Mouse (Mus musculus) kidney, adult 2 months (tissue): ENCODE measurements at regions not wholly inside any gene's neighbourhood (a gene's known extent, or its start where the extent isn't known, plus 50 kb on each side); places are given as distances from the start of the nearest gene placed in this dataset.
"Not testable (repeated sequence)": the region's sequence is repeated elsewhere in the genome, so short reads cannot be mapped to it uniquely, and the experiment has no call there.

Source experiments
- DNase-seq: peaks from one replicate; pipeline ENCODE4 v3.0.0; 2021
- H3K27ac ChIP-seq: fragments of 200-500 bp; 2 replicates; pipeline ENCODE4 v1.5.1; 2012; ENCODE audit warnings: low read depth, low read length, control low read depth, inconsistent platforms; ENCODE audit not compliant: insufficient read depth
- H3K27me3 ChIP-seq: fragments of 200-500 bp; replicated peaks from 2 replicates; pipeline ENCODE4 v1.6.1; 2012; ENCODE audit warnings: mild to moderate bottlenecking, moderate library complexity, low read length, inconsistent platforms; ENCODE audit not compliant: control insufficient read depth, insufficient read depth
- H3K36me3 ChIP-seq: fragments of 200-500 bp; 2 replicates; pipeline ENCODE4 v1.6.1; 2012; ENCODE audit warnings: mild to moderate bottlenecking, moderate library complexity, low read length, inconsistent platforms; ENCODE audit not compliant: control insufficient read depth, insufficient read depth
- H3K4me1 ChIP-seq: fragments of 200-500 bp; 2 replicates; pipeline ENCODE4 v1.6.1; 2011; ENCODE audit warnings: low read length; ENCODE audit not compliant: control insufficient read depth, insufficient read depth
- H3K4me3 ChIP-seq: fragments of 200-500 bp; 2 replicates; pipeline ENCODE4 v1.5.1; 2011; ENCODE audit warnings: mild to moderate bottlenecking, low read depth, low read length, control low read depth; ENCODE audit not compliant: insufficient read depth
- CTCF ChIP-seq: fragments of 200-500 bp; conservative IDR thresholded peaks from 2 replicates; pipeline ENCODE4 v1.5.1; 2011; ENCODE audit warnings: low read depth, mild to moderate bottlenecking, control low read depth, low read length, moderate library complexity, mixed read lengths; ENCODE audit not compliant: insufficient read depth, insufficient read length
- POLR2A ChIP-seq: fragments of 200-500 bp; IDR thresholded peaks from one replicate; pipeline ENCODE4 v1.6.1; 2011; ENCODE audit warnings: low read depth, low read length, control low read depth
- WGBS: fragments of 180-500 bp; shearing (Covaris S2); methylation state at CpG from one replicate; pipeline ENCODE4 v1.1.7; 2018; 5-methylcytosine and 5-hydroxymethylcytosine counted together

GRCm38 (mm10) chr10:118064816-118065216, 76.8 kb upstream of the Mdm1 start:
- Histone ChIP-seq H3K27me3 (no peaks in the 10 kb centered on the region), H3K4me3 (no peak overlapping the region), H3K27ac (no peak overlapping the region), H3K36me3 (no peaks in the 10 kb centered on the region), H3K4me1 (no peaks in the 10 kb centered on the region)
- TF ChIP-seq CTCF (no peak), POLR2A (no peak)
- 73% methylated on average over 7 of the region's 7 CpGs for WGBS
- DNase-seq, result no peak

- not testable (repeated sequence) for H3K36me3 ChIP-seq, H3K27me3 ChIP-seq, H3K4me1 ChIP-seq, H3K27ac ChIP-seq, DNase-seq, H3K4me3 ChIP-seq
- WGBS, result 99% methylated on average over 9 of the region's 11 CpGs
Measured at GRCm38 (mm10) chr10:118076341-118076740, 65.3 kb upstream of the Mdm1 start.

- DNase-seq, result no peak
- TF ChIP-seq POLR2A (no peak), CTCF (no peak)
- 77% methylated on average over 5 of the region's 5 CpGs for WGBS
- no peaks in the 10 kb centered on the region for H3K4me1 ChIP-seq
- no peaks in the 10 kb centered on the region; the same call in 1 of the 2 replicates for H3K27me3 ChIP-seq
- no peak overlapping the region for H3K27ac ChIP-seq
- no peaks in the 10 kb centered on the region for H3K36me3 ChIP-seq
- no peak overlapping the region for H3K4me3 ChIP-seq
Measured at GRCm38 (mm10) chr10:118081636-118082166, 59.9 kb upstream of the Mdm1 start.

- Histone ChIP-seq H3K27ac (no peak overlapping the region), H3K27me3 (no peaks in the 10 kb centered on the region; the same call in 1 of the 2 replicates), H3K36me3 (no peaks in the 10 kb centered on the region), H3K4me1 (no peaks in the 10 kb centered on the region), H3K4me3 (no peak overlapping the region)
- WGBS, result 88% methylated on average over 13 of the region's 13 CpGs
- TF ChIP-seq POLR2A (no peak), CTCF (no peak)
- DNase-seq, result no peak
Measured at GRCm38 (mm10) chr10:118083035-118083720, 58.4 kb upstream of the Mdm1 start.

- H3K36me3 ChIP-seq, result no peaks in the 10 kb centered on the region
- no peaks in the 10 kb centered on the region; the same call in 1 of the 2 replicates for H3K27me3 ChIP-seq
- 87% methylated on average over 8 of the region's 8 CpGs for WGBS
- H3K4me3 ChIP-seq, result no peak overlapping the region
- no peak for DNase-seq
- no peaks in the 10 kb centered on the region for H3K4me1 ChIP-seq
- H3K27ac ChIP-seq, result no peak overlapping the region
- TF ChIP-seq POLR2A (no peak), CTCF (no peak)
Measured at GRCm38 (mm10) chr10:118083721-118084075, 57.9 kb upstream of the Mdm1 start.

- 92% methylated on average over 16 of the region's 16 CpGs for WGBS
- no peaks in the 10 kb centered on the region for H3K4me1 ChIP-seq
- no peak overlapping the region for H3K27ac ChIP-seq
- no peaks in the 10 kb centered on the region for H3K36me3 ChIP-seq
- no peak for TF ChIP-seq POLR2A
- TF ChIP-seq CTCF, result no peak
- DNase-seq, result no peak
- H3K27me3 ChIP-seq, result no peaks in the 10 kb centered on the region; the same call in 1 of the 2 replicates
- no peak overlapping the region for H3K4me3 ChIP-seq
Measured at GRCm38 (mm10) chr10:118085046-118085983, 56.3 kb upstream of the Mdm1 start.
